Mouse (Mus musculus) granulocyte monocyte progenitor cell, adult 5-6 weeks (primary cell): ENCODE results near the gene Hspb8. TPM values are rescaled to one million over a fixed set of nuclear protein-coding genes. Genes with fewer than 3 reads are reported as not detected.

Experiments used
- ATAC-seq: replicated peaks from 2 replicates; pipeline ENCODE4 v1.8.0; 2016; ENCODE audit warnings: mild to moderate bottlenecking, moderate TSS enrichment, inconsistent platforms; ENCODE audit not compliant: poor library complexity, severe bottlenecking
- total RNA-seq, 2 experiments: library from RNA; stranded (forward) in 1 of 2; stranded (reverse) in 1 of 2; fragments of 200-712, 200-1000 nt in 1 of 2; fragments of >200 nt in 1 of 2; fragmentation: Nextera tagmentation in 1 of 2; gene quantifications; 2 replicates each; pipeline ENCODE4 v1.2.3; 2014 to 2017

The Hspb8 gene
- not detected in 2 replicates for total RNA-seq (2014; fragmentation: Nextera tagmentation)
- not detected in 2 replicates for total RNA-seq (2017)

- no peak; the same call in 1 of the 2 replicates for ATAC-seq
Observed at GRCm38 (mm10) chr5:116422699-116423201, at the start of gene Hspb8. Hspb8 (minus strand) TSS chr5:116422864.

GRCm38 (mm10) chr5:116461354-116462042, 38.8 kb upstream of the Hspb8 start:
- ATAC-seq, result peak; percentile 42; the same call in 1 of the 2 replicates

- no peak for ATAC-seq
Observed at GRCm38 (mm10) chr5:116459970-116460369, 37.3 kb upstream of the Hspb8 start.

DNA sequence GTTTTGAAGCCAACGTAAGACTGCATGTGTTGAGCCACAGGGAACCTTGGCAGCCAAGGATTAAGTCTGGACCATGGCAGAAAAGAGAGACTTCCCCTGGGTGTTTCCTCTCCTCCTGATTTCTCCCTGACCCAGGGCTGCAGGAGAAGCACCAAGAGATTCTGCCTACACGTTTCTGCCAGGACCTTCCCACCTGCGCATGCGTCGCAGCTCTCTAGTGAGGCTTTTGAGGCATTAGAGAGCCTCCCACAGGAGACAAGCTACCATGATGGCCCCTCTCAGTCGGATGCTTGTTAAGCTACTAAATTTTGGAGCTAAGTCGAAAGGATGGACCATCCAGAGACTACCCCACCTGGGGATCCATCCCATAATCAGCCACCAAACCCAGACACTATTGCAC, 35.1 kb upstream of the Hspb8 start:
- no peak for ATAC-seq

DNA sequence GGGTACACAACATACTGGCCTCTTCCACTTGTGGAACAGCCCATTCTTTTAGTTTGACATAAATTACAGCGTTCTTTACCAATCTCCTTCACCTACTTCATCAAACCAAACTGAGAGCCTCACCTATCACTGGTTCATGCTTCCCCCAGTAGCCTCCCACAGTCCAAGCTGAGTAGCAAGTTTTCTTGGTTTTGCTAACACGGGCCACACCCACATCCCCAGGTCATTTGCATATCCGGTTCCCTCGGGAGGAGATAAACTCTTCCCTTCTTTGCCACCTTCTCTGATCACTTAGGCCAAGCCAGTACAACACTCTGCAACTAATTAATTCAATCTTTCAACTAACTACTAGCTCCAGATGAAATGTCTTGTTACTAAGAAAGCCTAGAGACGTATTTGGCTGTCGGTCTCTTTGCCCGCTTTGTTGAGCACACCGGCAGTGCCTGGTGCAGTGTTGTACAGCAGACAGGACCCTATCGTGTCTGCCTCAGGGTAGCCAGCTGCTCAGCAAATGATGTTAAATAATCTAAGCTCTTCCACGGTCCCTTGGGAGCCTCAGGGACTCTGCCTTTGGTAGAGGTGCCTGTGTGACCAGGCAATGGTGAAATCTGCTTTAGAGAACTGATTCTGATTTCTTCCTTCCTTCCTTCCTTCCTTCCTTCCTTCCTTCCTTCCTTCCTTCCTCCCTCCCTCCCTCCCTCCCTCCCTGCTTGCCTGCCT, 34.3 kb upstream of the Hspb8 start:
- ATAC-seq, result no peak

- ATAC-seq, result peak; percentile 48
Observed at GRCm38 (mm10) chr5:116453401-116453851, 30.8 kb upstream of the Hspb8 start.

GRCm38 (mm10) chr5:116450901-116451300, 28.2 kb upstream of the Hspb8 start:
- no peak for ATAC-seq

- ATAC-seq, result no peak
Observed at GRCm38 (mm10) chr5:116449522-116450225, 27.0 kb upstream of the Hspb8 start.

DNA sequence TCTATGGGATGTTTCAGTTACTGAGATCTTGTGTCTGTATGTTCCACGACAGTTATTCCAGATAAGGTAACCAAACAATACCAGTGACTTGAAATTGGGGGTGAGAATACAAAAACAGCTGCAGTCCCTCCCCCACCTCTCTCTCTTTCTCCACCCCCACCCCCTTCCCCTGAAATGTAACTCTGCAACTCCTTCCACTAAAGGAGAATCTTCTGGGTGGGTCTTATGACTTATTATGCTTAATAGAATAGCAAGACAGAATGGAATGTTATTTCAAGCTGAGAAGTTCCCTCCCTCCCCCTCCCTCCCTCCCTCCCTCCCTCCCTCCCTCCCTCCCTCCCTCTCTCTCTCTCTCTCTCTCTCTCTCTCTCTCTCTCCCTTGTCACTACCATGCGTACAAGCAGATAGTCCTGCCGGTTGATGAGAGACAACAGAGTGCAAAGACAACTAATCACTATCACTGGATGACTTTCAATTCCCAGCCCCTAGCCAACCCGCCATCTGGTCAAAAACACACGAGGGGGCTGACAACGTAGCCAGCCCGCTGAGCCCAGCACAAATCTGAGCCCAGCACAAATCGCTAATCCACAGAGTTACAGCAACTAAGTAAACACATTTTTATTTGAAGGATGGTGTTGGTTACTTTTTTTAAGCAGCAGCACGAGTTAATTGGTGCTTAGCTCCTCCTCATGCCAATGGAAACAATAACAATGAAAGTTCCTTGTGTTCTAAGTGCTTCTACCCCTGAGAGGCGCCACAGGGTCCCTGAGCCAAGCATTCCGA, 25.9 kb upstream of the Hspb8 start:
- ATAC-seq, result no peak

DNA sequence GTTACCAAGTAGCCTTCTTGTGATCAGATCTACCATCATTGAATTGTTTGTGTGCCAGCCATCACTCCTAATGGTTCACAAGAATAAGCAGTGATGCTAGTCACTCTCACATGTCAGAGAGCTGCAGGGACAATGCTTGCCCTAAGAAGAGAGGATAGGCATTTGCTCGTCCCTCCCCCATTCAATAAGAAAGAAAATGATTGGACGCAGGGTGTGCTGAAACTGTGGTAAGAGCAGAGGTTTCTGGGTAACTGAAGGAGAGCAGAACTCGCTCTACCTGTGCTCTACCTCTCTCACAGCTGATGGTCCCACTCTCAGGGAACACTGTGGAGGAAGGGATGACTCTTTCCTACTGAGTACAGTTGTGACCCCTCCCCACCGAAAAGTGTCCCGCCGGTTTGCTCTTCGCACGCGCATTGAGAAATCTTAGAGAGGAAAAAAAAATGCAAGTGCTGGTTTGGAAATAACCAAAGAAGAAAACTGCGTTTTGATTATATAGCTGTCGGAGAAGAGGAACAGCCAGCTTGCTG, 25.2 kb upstream of the Hspb8 start:
- ATAC-seq, result no peak

- ATAC-seq, result no peak
Observed at GRCm38 (mm10) chr5:116446552-116446951, 23.9 kb upstream of the Hspb8 start.

DNA sequence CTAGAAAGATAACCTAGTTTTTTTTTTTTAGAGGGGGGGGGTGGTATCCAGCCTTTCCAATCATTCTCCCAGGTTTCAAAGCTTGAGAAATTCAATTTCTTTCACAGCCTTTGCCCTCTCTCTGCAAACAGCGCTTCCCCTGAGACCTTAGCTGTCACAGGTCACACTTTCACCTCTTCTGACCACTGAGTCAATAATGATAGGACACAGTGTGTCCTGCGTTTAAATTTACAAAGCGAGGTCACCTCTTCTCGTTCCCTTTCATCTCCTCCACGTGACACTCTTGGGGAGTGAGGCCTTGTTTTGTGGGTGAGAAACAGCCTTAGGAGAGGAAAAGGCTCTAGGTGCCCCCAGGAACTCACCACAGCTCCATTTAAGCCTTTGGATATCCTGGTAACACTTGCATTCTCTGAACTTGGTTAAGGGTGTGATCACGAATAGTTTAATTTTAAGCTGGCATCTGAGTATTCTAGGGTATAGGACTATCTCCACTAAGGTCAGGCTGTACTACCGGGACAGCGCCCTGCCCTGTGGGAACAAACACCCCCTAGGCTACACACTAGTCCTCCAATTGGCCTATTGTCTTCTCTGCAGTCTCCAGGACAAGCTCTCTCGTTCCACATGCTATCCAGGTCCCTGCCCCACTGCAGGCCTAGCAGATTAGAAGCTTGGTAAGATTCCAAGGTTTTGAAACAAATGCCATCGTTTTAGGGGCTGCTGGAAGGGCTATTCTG, 23.1 kb upstream of the Hspb8 start:
- ATAC-seq, result no peak

GRCm38 (mm10) chr5:116444517-116444916, 21.9 kb upstream of the Hspb8 start:
- ATAC-seq, result no peak

DNA sequence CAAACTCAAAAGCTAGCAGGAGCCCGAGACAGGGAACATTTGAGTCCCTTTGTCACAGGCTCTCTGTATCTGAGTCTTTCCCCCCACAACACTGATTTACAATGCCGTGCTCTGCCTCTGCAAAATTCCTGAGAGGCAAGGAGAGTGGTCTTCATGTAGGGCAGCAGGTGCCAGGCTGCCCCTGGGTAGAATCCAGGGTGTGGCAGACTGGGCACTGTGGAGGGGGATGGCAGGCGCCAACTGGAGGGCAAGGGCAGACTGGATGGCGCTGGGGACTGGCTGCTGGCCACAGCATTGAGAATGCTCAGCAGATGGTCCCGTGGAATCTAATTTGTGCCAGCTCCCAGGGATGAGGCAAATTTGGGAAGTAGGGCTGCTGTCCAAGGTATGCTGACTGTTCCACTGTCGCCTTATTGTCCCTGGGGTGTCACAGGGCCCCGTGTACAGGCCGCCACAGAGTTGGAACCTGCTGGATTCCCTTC, 20.8 kb upstream of the Hspb8 start:
- no peak for ATAC-seq

GRCm38 (mm10) chr5:116442697-116443458, 20.2 kb upstream of the Hspb8 start:
- ATAC-seq, result no peak

GRCm38 (mm10) chr5:116440251-116440650, 17.6 kb upstream of the Hspb8 start:
- no peak for ATAC-seq

- ATAC-seq, result no peak
Observed at GRCm38 (mm10) chr5:116438328-116438727, 15.7 kb upstream of the Hspb8 start.

DNA sequence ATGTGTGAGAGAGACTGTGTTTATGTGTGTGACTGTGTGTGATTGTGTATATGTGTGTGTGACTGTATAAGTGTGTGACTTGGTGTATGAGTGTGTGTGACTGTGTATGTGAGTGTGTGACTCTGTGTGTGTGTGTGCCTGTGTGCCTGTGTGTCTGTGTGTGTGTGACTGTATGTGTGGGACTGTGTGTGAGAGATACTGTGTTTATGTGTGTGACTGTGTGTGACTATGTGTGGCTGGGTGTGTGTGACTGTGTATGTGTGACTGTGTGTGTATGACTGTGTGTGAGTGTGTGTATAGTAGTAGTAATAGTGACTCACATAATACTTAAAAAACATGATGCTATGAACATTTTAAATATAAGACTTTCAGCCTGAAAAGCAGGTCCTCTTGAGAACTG, 13.5 kb upstream of the Hspb8 start:
- no peak for ATAC-seq
